Mouse (Mus musculus): ENCODE results near the gene Slc28a2. TPM values are rescaled to one million over a fixed set of nuclear protein-coding genes. Genes with fewer than 3 reads are reported as not detected.
"Not testable (repeated sequence)": the region's sequence is repeated elsewhere in the genome, so short reads cannot be mapped to it uniquely, and the experiment has no call there.

Gene Slc28a2
- polyA plus RNA-seq, 1 experiment from 2014 or later: 0.18 TPM

DNA sequence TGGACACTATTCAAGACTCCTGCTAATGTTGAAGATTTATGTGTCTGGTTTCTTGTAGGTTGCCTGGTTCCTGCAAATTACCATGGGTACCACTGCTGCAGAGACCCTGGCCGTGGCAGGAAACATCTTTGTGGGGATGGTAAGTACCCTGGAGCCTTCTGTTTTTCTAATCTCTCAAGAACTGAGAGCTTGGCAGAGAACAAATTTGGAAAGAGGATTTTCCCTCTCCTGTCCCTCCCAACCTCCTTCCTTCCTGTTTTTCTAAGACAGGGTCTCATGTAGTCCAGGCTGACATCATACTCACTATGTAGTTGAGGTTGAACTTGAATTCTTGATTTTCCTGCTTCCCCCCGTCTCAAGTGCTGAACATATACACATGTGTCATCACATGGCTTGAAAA lies 26.1 kb downstream of the Slc28a2 start:
- Histone ChIP-seq H3K9me3 (ENCODE audit: control insufficient read depth, low read length) (no peaks in the 10 kb centered on the region), H3K4me2 (ENCODE audit: low read length) (no peak overlapping the region), H3K4me3 (ENCODE audit: low read length) (no peak overlapping the region), H3K36me3 (ENCODE audit: control insufficient read depth, insufficient read depth, low read length) (no peaks in the 10 kb centered on the region), H3K27ac (ENCODE audit: low read depth, low read length) (no peak overlapping the region), H3K27me3 (replicated peaks; ENCODE audit: control insufficient read depth, insufficient read depth, low read length) (no peaks in the 10 kb centered on the region), H3K4me1 (ENCODE audit: control insufficient read depth, insufficient read depth, low read depth, low read length) (no peaks in the 10 kb centered on the region), H3K9ac (ENCODE audit: low read depth, low read length) (no peak overlapping the region)
- no peak for ATAC-seq
- 73% methylated on average over 2 of the region's 2 CpGs for WGBS

DNA sequence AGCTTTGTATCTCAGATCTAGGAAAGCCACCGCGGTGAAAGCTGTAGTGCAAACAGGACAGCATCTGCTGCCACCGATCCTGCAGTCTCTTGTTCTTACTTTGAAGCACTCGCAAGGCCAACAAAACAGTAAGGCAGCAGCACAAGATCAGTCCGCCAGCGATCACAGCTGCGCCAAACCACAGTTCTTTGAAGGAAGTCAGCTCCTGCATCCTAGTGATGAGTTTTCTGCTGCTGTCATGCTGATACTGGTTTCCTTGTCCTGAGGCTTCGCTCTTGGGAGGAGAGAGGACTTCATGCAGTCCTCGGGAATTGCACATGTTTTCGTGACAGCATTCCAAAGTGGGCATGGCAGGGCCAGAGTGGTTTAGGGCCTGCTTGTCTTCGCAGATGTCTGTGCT lies 40.6 kb downstream of the Slc28a2 start:
- no peak for ATAC-seq
- peaks cover 5% of the 10 kb centered on the region; the same call in 1 of the 2 replicates for H3K4me1 ChIP-seq (ENCODE audit: control insufficient read depth, insufficient read depth, low read depth, low read length)
- 29% methylated on average over 11 of the region's 11 CpGs for WGBS
- H3K27ac ChIP-seq (ENCODE audit: low read depth, low read length): no peak overlapping the region
- peak overlapping the region; percentile 70 for H3K9ac ChIP-seq (ENCODE audit: low read depth, low read length)
- peak overlapping the region; percentile 96 for H3K4me2 ChIP-seq (ENCODE audit: low read length)
- H3K27me3 ChIP-seq (replicated peaks; ENCODE audit: control insufficient read depth, insufficient read depth, low read length): no peaks in the 10 kb centered on the region
- no peaks in the 10 kb centered on the region for H3K9me3 ChIP-seq (ENCODE audit: control insufficient read depth, low read length)
- no peaks in the 10 kb centered on the region for H3K36me3 ChIP-seq (ENCODE audit: control insufficient read depth, insufficient read depth, low read length)
- H3K4me3 ChIP-seq (ENCODE audit: low read length): peak overlapping the region; percentile 66

DNA sequence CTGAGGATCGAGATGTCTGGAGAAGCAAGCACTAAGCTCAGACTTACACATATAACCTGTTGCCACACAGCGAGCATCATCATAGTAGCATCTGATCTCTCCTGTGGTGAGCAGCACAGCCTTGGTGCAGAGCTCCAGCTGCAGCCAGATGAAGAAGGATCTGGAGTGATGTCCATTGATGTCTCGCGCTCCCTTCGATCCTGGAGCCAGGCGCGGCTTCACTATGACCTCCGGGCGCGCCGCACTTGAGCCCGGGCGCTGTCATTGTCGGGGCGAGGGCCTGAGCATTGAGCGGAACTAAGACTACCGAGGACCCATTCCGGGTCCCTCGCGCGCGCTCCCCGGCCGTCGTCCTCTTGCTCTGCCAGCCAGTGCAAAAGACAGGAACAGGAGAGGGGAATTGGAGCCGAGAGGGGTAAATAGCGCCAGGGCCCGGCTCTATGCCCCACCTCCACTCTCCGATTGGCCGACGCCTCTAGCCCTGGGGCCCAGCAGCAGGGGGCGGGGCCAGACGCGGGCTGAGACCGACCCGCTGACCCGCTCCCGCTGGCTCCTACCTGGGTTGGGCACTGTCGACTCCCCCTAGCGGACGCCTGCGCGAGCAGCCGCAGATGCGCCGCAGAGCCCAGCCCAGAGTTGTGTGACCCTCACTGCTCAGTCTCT lies 41.2 kb downstream of the Slc28a2 start:
- Histone ChIP-seq H3K9me3 (ENCODE audit: control insufficient read depth, low read length) (no peaks in the 10 kb centered on the region), H3K4me2 (ENCODE audit: low read length) (peak overlapping the region; percentile 96), H3K4me3 (ENCODE audit: low read length) (peak overlapping the region; percentile 66), H3K4me1 (ENCODE audit: control insufficient read depth, insufficient read depth, low read depth, low read length) (peaks cover 5% of the 10 kb centered on the region; the same call in 1 of the 2 replicates), H3K36me3 (ENCODE audit: control insufficient read depth, insufficient read depth, low read length) (no peaks in the 10 kb centered on the region), H3K9ac (ENCODE audit: low read depth, low read length) (peak overlapping the region; percentile 70), H3K27ac (ENCODE audit: low read depth, low read length) (peak overlapping the region; percentile 51; the same call in 1 of the 2 replicates), H3K27me3 (replicated peaks; ENCODE audit: control insufficient read depth, insufficient read depth, low read length) (no peaks in the 10 kb centered on the region)
- ATAC-seq: peak; percentile 99
- under 1% methylated on average over 40 of the region's 46 CpGs for WGBS

DNA sequence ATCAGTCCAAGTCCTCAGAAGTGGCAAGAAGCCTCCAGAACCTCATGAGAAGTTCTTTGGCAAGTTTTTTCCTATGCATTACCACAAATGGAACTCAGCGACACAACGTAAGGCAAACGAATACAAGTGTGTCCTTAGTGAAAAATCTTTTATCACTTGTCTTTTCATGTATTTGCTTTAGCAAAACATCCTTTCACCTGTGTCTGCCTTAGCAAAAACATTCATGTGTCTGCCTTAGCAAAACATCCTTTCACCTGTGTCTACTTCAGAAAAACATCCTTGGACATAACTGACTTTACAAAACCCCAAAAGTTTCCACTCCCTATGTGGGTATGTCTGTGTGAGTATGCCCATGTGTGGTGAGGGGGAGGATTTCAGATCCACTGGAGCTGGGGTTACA lies 42.9 kb downstream of the Slc28a2 start:
- no peak overlapping the region for H3K4me2 ChIP-seq (ENCODE audit: low read length)
- 94% methylated on average over 3 of the region's 3 CpGs for WGBS
- no peaks in the 10 kb centered on the region for H3K9me3 ChIP-seq (ENCODE audit: control insufficient read depth, low read length)
- no peak overlapping the region for H3K9ac ChIP-seq (ENCODE audit: low read depth, low read length)
- H3K36me3 ChIP-seq (ENCODE audit: control insufficient read depth, insufficient read depth, low read length): no peaks in the 10 kb centered on the region
- no peaks in the 10 kb centered on the region for H3K27me3 ChIP-seq (replicated peaks; ENCODE audit: control insufficient read depth, insufficient read depth, low read length)
- ATAC-seq: no peak
- peaks cover 5% of the 10 kb centered on the region; the same call in 1 of the 2 replicates for H3K4me1 ChIP-seq (ENCODE audit: control insufficient read depth, insufficient read depth, low read depth, low read length)
- no peak overlapping the region for H3K4me3 ChIP-seq (ENCODE audit: low read length)
- H3K27ac ChIP-seq (ENCODE audit: low read depth, low read length): no peak overlapping the region

DNA sequence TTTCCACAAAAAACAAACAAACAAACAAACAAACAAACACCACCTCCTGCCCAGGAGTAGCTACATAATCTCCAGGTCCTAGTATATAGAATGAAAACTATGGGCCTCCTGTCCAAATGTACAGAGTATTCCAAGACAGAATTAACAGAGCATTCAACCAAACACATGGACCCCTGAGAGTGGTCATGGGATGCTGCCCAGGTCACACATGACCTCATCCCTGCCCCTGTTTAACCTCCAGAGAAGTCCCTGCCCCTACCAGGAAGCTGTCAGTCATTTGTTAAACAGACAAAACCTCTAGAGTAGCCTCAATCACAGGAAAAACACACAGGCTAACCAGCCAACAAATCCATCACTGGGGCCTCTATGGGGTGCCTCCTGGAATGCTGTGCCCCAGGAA lies 50.3 kb downstream of the Slc28a2 start:
- no peak overlapping the region for H3K4me2 ChIP-seq (ENCODE audit: low read length)
- no peak for ATAC-seq
- no peaks in the 10 kb centered on the region for H3K27me3 ChIP-seq (replicated peaks; ENCODE audit: control insufficient read depth, insufficient read depth, low read length)
- H3K4me1 ChIP-seq (ENCODE audit: control insufficient read depth, insufficient read depth, low read depth, low read length): no peaks in the 10 kb centered on the region
- H3K27ac ChIP-seq (ENCODE audit: low read depth, low read length): no peak overlapping the region
- no peak overlapping the region for H3K9ac ChIP-seq (ENCODE audit: low read depth, low read length)
- H3K4me3 ChIP-seq (ENCODE audit: low read length): no peak overlapping the region
- H3K36me3 ChIP-seq (ENCODE audit: control insufficient read depth, insufficient read depth, low read length): no peaks in the 10 kb centered on the region
- H3K9me3 ChIP-seq (ENCODE audit: control insufficient read depth, low read length): no peaks in the 10 kb centered on the region

DNA sequence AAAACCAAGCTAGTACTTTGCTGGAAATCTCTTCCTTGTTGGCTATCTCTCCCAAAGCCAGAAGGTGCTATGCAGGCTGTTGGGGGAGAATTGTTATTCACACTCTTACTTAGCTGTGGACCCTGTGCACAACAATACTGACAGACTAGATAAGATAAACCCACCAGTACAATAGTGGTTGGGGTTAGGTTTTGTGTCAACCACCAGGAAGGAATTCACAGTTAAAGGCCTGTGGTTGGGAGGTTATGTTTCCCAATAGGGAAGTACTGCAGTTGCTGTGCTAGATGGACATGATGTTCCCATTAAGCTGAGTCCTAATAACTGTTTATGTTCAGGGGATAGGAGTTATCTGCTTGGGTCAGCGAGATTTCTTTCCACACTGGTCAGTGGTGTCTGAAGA lies 57.5 kb downstream of the Slc28a2 start:
- not testable (repeated sequence) for H3K9ac ChIP-seq (ENCODE audit: low read depth, low read length); H3K27me3 ChIP-seq (replicated peaks; ENCODE audit: control insufficient read depth, insufficient read depth, low read length); H3K4me3 ChIP-seq (ENCODE audit: low read length); H3K4me2 ChIP-seq (ENCODE audit: low read length); ATAC-seq; H3K27ac ChIP-seq (ENCODE audit: low read depth, low read length); H3K9me3 ChIP-seq (ENCODE audit: control insufficient read depth, low read length); H3K4me1 ChIP-seq (ENCODE audit: control insufficient read depth, insufficient read depth, low read depth, low read length); H3K36me3 ChIP-seq (ENCODE audit: control insufficient read depth, insufficient read depth, low read length)
- 75% methylated on average over 1 of the region's 1 CpGs for WGBS

DNA sequence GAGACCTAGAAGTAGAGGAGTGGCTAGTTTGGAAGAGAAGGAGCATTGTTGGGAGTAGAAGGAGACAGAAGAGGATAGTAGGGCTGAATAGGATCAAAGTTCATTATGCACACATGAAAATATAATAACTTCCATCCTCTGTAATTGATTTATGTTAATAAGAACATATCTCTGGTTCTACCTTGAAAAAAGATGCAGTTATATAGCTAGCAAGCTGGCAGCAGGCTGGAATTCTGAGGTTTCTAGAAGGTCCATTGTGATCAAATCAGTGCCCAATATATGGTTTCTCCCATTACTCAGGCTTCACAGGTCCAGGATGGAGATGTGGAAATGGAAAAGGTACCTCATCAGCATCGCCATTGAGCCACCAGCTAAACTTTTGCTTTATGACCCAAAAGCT lies 58.4 kb downstream of the Slc28a2 start, which contains the start of gene Gm14085:
TSS of gene Gm14085 (plus strand) at position 301 of the 400 bp plus-strand sequence.
- Histone ChIP-seq H3K27ac (ENCODE audit: low read depth, low read length) (no peak within 1 kb of the TSS), H3K36me3 (ENCODE audit: control insufficient read depth, insufficient read depth, low read length) (no peaks in the 10 kb centered on the region), H3K9me3 (ENCODE audit: control insufficient read depth, low read length) (no peaks in the 10 kb centered on the region), H3K9ac (ENCODE audit: low read depth, low read length) (no peak within 1 kb of the TSS), H3K4me1 (ENCODE audit: control insufficient read depth, insufficient read depth, low read depth, low read length) (no peaks in the 10 kb centered on the region), H3K27me3 (replicated peaks; ENCODE audit: control insufficient read depth, insufficient read depth, low read length) (no peaks in the 10 kb centered on the region), H3K4me2 (ENCODE audit: low read length) (no peak within 1 kb of the TSS), H3K4me3 (ENCODE audit: low read length) (no peak within 1 kb of the TSS)
- ATAC-seq: no peak
- WGBS: 89% methylated on average over 1 of the region's 1 CpGs

DNA sequence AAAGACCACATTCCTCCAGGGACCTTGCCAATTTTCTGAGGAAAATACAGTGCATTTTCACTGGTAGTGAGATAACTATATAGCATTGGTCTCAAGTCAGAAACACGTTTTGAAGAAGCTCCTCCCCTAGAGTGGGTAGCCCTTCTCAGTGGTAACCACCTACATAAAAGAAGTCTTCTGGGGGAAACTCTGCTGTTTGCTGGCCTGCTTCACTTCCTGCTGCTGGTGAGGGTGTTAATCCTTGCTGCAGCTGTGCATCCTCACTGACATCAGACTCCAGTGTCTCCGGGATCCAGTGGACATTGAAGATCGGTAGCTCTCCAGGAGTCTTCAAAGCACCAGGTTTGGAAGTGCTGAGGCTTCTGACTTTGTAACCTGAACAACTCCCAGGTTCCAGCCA lies 59.4 kb downstream of the Slc28a2 start:
- not testable (repeated sequence) for H3K9me3 ChIP-seq (ENCODE audit: control insufficient read depth, low read length); H3K4me1 ChIP-seq (ENCODE audit: control insufficient read depth, insufficient read depth, low read depth, low read length); H3K36me3 ChIP-seq (ENCODE audit: control insufficient read depth, insufficient read depth, low read length); H3K27ac ChIP-seq (ENCODE audit: low read depth, low read length); ATAC-seq; H3K4me3 ChIP-seq (ENCODE audit: low read length); H3K27me3 ChIP-seq (replicated peaks; ENCODE audit: control insufficient read depth, insufficient read depth, low read length); H3K9ac ChIP-seq (ENCODE audit: low read depth, low read length); H3K4me2 ChIP-seq (ENCODE audit: low read length)
- 13% methylated on average over 1 of the region's 3 CpGs for WGBS

DNA sequence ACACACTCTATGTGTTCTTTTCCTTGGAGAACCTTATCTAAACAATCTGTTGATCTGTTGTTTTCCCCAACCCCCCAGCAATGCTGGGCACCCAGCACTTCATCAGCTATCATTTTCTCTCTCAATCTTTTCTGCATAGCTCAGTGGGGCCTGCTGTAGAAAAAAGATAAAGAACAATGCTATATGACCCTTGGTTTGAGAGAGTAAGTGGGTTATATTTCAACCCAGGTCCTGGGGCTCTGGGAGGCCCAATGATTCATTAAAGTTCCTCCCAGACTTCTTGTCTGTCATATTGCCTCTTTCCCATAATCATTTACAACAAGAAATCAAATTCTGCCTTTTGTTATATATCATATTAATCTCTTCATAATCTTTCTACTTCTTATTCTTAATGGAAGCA lies 59.8 kb downstream of the Slc28a2 start:
- H3K9ac ChIP-seq (ENCODE audit: low read depth, low read length); H3K4me1 ChIP-seq (ENCODE audit: control insufficient read depth, insufficient read depth, low read depth, low read length); H3K27ac ChIP-seq (ENCODE audit: low read depth, low read length); H3K36me3 ChIP-seq (ENCODE audit: control insufficient read depth, insufficient read depth, low read length); ATAC-seq; H3K27me3 ChIP-seq (replicated peaks; ENCODE audit: control insufficient read depth, insufficient read depth, low read length); H3K4me2 ChIP-seq (ENCODE audit: low read length); H3K9me3 ChIP-seq (ENCODE audit: control insufficient read depth, low read length); H3K4me3 ChIP-seq (ENCODE audit: low read length): not testable (repeated sequence)

DNA sequence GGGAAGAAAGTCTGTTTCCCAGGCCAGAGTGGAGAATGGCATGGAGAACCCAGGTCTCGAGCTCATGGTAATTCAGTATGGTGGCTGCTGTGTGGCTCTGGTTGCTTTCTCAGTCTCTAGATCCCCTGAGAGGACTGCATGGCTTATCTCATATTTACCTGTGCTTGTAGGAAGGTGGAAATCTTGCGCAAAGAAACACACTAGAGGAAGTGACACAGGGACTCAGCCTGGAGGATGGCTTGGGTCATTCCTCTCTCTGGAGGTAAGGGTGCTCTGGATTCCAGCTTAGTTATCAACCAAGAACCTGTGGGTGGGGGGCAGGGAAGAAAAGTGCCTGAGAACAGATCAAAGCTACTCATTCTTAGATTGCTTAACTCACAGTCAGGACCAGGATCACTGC lies 60.4 kb downstream of the Slc28a2 start:
- ATAC-seq: no peak

More for the DNA sequence above, 60.4 kb downstream of the Slc28a2 start:
- H3K27me3 ChIP-seq (replicated peaks; ENCODE audit: control insufficient read depth, insufficient read depth, low read length): no peaks in the 10 kb centered on the region
- H3K4me1 ChIP-seq (ENCODE audit: control insufficient read depth, insufficient read depth, low read depth, low read length): no peaks in the 10 kb centered on the region
- no peak overlapping the region for H3K4me3 ChIP-seq (ENCODE audit: low read length)
- H3K9me3 ChIP-seq (ENCODE audit: control insufficient read depth, low read length): no peaks in the 10 kb centered on the region
- no peak overlapping the region for H3K27ac ChIP-seq (ENCODE audit: low read depth, low read length)
- no peak overlapping the region for H3K4me2 ChIP-seq (ENCODE audit: low read length)
- no peak overlapping the region for H3K9ac ChIP-seq (ENCODE audit: low read depth, low read length)
- WGBS: 93% methylated on average over 2 of the region's 2 CpGs
- H3K36me3 ChIP-seq (ENCODE audit: control insufficient read depth, insufficient read depth, low read length): no peaks in the 10 kb centered on the region

Data from hindbrain, embryonic 16.5 days (tissue).